Mouse (Mus musculus): ENCODE measurements at regions not wholly inside any gene's neighbourhood (a gene's known extent, or its start where the extent isn't known, plus 50 kb on each side); places are given as distances from the start of the nearest gene placed in this dataset.

DNA sequence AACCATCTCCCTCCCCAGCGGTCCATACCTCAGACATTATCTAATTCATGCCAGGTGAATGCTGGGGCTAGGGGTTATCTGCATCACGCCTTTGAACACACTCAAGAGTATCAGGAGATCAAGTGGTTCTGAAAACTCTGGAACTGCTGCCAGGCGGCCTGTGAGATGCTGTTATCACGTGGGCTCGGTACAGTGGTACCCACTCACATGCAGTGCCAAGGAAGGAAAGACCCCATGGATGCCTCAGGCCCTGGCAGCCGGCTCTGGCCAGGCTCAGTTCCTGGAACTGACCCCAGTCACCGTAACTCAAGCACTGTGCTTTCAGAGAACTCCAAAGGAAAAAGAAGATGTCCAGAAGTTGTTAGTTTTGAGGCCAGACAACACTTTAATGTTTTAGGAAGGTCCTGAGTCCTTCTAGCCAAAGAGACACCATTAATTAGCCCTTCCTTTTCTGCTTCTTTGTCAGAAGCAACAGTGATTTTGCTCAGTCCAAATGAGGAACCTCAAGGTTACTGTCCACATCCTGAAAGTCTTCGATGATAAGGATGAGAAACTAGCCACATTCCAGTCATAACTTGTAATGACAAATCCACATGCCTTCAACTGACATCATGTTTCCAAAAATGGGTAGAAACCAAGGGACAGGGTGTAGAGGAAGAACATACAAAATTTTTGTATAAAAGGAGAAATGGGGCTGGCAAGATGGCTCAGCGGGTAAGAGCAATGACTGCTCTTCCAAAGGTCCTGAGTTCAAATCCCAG is 126.1 kb downstream of the Zbtb18 start:
- no peak for DNase-seq (ENCODE audit: low spot score in 2 of 2)

- DNase-seq (ENCODE audit: low spot score in 2 of 2), result no peak
Measured at GRCm38 (mm10) chr1:177569572-177569971, 127.4 kb downstream of the Zbtb18 start.

DNA sequence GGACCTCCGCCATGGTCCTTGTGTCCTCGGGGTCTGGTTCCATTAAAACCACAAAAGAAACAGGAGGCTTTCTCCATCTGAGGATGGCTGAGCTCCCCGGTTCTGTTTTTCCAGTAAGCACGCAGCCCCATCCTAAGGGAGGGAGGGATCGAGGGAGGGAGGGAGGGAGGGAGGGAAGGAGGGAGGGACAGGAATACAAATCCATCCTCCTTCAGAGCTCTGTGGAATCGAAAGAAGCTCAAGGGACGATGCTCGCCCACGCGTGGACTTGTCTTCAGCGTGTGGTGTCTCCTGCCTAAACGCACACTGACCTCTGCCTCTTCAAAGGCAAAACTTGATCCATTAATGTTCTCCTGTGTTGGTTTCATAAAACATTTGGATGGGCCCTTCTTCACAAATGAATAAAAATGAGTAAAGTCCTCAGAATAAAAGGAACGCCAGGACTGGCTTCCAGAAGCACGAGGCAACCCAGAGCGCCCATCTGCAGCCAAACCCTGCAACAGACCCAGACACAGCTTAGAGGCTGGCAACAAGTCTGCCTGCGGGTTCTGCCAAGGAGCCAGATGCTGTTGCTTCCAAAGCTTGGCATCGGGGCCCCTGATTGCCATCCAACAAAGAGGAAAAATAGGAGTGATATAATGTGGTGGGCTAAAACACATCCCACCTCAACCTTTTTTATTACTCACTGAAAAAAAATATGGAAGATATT is 131.0 kb downstream of the Zbtb18 start:
- DNase-seq (ENCODE audit: low spot score in 2 of 2), result no peak

GRCm38 (mm10) chr1:177573781-177574180 is 131.6 kb downstream of the Zbtb18 start:
- DNase-seq (ENCODE audit: low spot score in 2 of 2), result no peak

DNA sequence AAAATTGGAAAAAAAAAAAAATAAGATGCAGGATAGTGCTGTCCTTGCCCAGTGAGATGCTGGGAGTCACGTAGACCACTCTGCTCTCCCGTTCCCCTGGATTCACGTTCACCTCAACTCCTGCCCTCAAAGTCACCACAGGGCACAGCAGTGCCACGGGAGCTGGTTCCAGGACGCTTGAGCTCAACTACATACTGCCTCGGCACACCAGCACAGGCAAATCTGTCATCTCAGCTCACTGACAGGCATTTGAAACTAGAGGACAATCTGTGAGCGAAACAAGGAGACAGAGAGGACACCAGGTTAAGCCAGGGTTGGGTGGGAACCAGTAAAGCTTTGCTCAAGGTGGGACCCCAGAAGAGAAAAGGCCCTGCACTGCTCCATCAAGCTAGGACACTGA is 132.2 kb downstream of the Zbtb18 start:
- DNase-seq (ENCODE audit: low spot score in 2 of 2), result no peak

DNA sequence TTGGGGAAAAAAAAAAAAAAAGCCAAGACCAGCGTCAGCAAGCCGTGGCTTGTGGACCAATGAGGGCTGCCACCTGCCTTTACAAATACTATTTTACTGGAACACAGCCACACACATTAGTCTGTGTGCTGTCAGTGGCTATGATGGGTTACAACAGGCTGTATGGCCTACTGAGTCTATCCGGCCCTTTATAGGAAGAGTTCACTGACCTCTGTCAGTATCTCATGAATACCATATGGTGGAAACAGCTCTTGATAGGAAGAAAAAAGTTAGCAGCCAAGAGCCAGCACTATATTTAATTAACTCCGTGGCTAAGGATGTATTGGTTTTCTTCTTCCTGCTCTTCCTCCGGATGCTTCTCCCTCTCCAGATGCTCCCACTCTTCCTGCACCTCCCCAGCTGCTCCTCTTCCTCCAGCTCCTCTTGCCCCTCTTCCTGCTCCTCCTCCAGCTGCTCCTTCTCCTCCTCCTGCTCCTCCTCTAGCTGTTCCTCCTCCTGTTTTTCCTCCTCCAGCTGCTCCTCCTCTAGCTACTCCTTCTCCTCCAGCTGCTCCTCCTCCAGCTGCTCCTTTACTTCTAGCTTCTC is 142.2 kb downstream of the Zbtb18 start:
- DNase-seq (ENCODE audit: low spot score in 2 of 2), result no peak

GRCm38 (mm10) chr1:177585320-177585719 is 143.2 kb downstream of the Zbtb18 start:
- DNase-seq (ENCODE audit: low spot score in 2 of 2), result no peak

DNA sequence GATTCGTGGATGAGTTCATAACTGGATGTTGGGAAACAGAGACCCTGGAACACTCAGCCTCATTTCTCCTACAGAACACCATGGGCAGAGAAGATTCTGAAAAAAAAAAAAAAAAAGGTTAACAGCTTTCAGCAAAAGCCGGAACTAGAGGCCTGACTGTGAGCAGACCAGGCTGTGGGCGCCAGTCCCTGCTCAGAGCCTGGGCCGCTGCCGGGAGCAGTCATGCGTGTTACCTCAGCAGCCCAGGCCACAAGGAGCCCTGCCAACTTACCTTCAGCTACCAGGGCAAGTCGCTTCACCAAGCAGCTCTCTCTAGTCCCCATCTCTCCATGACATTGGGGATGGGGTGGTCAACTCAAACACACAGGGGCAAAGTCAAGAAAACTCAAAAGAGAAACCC is 140.6 kb upstream of the 1700016C15Rik start:
- peak; percentile 3 to 22 for DNase-seq (ENCODE audit: low spot score in 2 of 2)

DNA sequence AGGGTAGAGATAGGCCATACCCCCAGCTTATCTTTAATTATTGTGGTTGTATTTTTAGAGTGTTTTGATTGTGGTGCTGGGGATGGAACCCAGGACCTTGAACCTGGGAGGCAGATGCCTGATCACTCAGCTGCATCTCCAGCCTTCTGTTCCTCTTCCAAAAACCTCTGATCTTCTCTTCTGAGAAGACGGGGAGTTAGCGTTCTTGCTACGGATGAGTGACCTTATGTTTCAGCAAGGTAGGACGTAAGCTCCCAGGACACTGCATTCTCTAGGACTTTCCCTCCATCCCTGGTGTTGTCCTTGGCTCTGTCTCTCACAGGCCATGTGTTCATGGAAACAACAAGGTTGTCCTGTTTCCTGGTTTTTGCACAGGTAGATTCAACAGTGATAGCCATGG is 140.0 kb upstream of the 1700016C15Rik start:
- DNase-seq (ENCODE audit: low spot score in 2 of 2), result no peak

- DNase-seq (ENCODE audit: low spot score in 2 of 2), result no peak
Measured at GRCm38 (mm10) chr1:177591742-177592141, 137.9 kb upstream of the 1700016C15Rik start.

- no peak for DNase-seq (ENCODE audit: low spot score in 2 of 2)
Measured at GRCm38 (mm10) chr1:177592337-177592736, 137.3 kb upstream of the 1700016C15Rik start.

DNA sequence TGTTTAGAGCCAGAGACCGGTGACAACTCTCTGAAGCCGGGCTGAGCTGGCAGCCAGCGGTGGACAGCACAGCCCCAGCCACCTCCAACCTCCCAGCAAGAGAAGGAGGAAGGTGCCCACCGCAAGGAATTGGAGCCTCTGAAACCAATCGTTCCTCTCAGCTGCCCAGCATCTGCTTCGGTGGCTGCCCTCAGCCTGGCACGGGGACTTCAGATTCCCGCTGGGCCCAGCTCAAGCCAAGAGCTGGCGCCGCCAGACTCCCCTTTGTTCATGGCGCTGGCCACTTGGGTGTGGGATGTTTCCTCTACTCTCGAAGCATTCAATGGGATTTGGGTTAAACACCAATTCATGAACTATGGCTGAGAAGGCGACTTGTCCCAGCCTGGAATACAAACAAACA is 135.3 kb upstream of the 1700016C15Rik start:
- no peak for DNase-seq (ENCODE audit: low spot score in 2 of 2)

- DNase-seq (ENCODE audit: low spot score in 2 of 2), result peak; percentile 6 to 9
Measured at GRCm38 (mm10) chr1:177595326-177595914, 134.2 kb upstream of the 1700016C15Rik start.

GRCm38 (mm10) chr1:177597036-177597435 is 132.6 kb upstream of the 1700016C15Rik start:
- no peak for DNase-seq (ENCODE audit: low spot score in 2 of 2)

GRCm38 (mm10) chr1:177605353-177605969 is 124.2 kb upstream of the 1700016C15Rik start:
- DNase-seq (ENCODE audit: low spot score in 2 of 2), result no peak

DNA sequence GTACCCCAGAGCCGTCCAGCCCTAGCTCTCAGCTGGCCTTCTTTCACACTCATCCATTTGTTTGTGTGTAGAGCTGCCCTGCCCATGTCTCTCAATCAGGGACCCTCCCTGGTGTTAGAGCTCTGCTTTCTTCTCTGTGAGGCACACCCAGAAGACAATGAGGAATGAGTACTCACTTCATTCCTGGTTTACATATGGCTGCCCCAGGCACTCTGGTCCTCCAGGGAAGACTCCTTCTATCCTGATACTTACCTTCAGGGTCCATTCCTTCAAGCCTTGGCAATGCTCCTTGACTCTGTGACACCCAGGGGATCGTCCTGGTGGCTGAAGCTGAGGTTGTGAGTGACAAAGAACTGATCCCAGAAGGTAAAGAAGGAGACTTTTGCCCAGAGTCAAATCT is 122.0 kb upstream of the 1700016C15Rik start:
- DNase-seq (ENCODE audit: low spot score in 2 of 2), result no peak

DNA sequence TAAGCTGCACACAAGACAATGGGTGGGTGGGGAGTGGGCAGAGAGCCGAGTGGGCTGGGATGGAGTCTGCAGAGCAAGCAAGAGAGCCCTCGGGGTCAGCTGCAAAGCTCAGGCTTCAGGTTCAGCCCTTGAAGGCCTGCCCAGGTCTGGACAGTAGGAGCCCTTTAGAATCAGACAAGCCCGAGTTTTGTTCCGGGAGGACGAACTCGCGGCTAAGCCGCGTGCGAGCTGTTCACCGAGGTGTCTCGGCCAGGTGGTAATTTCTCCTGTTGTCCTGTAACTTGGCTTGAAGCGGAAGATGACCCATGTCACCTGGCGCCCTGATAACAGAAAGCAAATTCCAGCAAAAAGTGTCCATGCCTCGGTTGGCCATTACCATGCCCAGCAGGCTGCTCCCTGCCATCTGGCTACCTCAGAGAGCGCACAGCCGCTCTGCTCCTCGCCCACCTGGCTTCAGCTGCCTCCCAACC is 121.0 kb upstream of the 1700016C15Rik start:
- DNase-seq (ENCODE audit: low spot score in 2 of 2), result no peak

- DNase-seq (ENCODE audit: low spot score in 2 of 2), result no peak
Measured at GRCm38 (mm10) chr1:177609226-177609625, 120.4 kb upstream of the 1700016C15Rik start.

GRCm38 (mm10) chr1:177609683-177610082 is 119.9 kb upstream of the 1700016C15Rik start:
- no peak for DNase-seq (ENCODE audit: low spot score in 2 of 2)

DNA sequence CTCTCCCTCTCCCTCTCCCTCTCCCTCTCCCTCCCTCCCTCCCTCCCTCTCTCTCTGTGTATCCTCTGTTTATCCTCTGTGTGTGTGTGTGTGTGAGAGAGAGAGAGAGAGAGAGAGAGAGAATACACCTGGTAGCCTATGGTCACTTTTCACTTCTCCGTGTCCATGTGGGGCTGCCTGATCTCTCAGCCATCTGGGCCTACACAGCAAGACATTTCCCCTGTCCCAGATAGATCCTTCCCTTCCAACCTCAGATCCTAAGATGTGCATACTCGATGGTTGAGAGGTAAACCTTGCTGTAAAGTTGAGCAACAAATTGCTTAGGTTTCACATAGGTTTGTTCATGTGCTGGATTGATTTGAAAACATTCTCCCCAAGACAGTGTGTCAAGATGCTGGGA is 119.5 kb upstream of the 1700016C15Rik start:
- no peak for DNase-seq (ENCODE audit: low spot score in 2 of 2)

- no peak for DNase-seq (ENCODE audit: low spot score in 2 of 2)
Measured at GRCm38 (mm10) chr1:177612546-177612945, 117.1 kb upstream of the 1700016C15Rik start.

- no peak for DNase-seq (ENCODE audit: low spot score in 2 of 2)
Measured at GRCm38 (mm10) chr1:177615609-177616008, 114.0 kb upstream of the 1700016C15Rik start.
